Mouse (Mus musculus): ENCODE data around the gene Olfr736.

- no peak for TF ChIP-seq ELF1 (IDR thresholded peaks at IDR 0.05; ENCODE audit: low read depth, low read length)
- no peak for TF ChIP-seq POLR2AphosphoS5 (IDR thresholded peaks at IDR 0.05; ENCODE audit: borderline replicate concordance, low read depth, low read length)
These were observed 32.2 kb upstream of the Olfr736 start, which contains the start of gene Olfr735 for GRCm38 (mm10) chr14:50348796-50349195.

Measured in MEL (cell line).